Mouse (Mus musculus) liver, embryonic 14.5 days (tissue): ENCODE measurements at regions not wholly inside any gene's neighbourhood (a gene's known extent, or its start where the extent isn't known, plus 50 kb on each side); places are given as distances from the start of the nearest gene placed in this dataset.

ENCODE experiments used
- CTCF ChIP-seq: IDR thresholded peaks from 2 replicates; pipeline ENCODE4 v1.5.1; 2016; ENCODE audit warnings: antibody characterized with exemption, low read depth, control low read depth
- EP300 ChIP-seq: IDR thresholded peaks from 2 replicates; pipeline ENCODE4 v1.6.1; 2016; ENCODE audit warnings: antibody characterized with exemption, low read depth

- TF ChIP-seq CTCF, result no peak
- no peak for TF ChIP-seq EP300
Measured at GRCm38 (mm10) chr4:95395746-95396145, 161.6 kb upstream of the Fggy start.
